ENCODE assay signal across 8 mouse cellular contexts in genomic region chr16:93152765-93153489, GRCm38 (mm10).
DNase-seq lines count a peak whose midpoint lies in the region; ATAC-seq and TF ChIP-seq lines count a peak whose summit lies in the region.

No protein-coding gene starts in this region.

- no peak for TF ChIP-seq CTCF in lung, embryonic 14.5 days (IDR thresholded peaks at IDR 0.05; ENCODE audit: low read depth)
- TF ChIP-seq CTCF in hindbrain, postnatal 0 days (IDR thresholded peaks at IDR 0.05; ENCODE audit: low read depth) = no peak
- TF ChIP-seq CTCF in midbrain, postnatal 0 days (IDR thresholded peaks at IDR 0.05) = no peak

- H3K4me1 ChIP-seq in lung, embryonic 14.5 days (ENCODE audit: insufficient read depth) = peaks cover 3% of the 10 kb centered on the region; the same call in 1 of the 2 replicates
- no peaks in the 10 kb centered on the region for H3K4me1 ChIP-seq in hindbrain, postnatal 0 days (ENCODE audit: insufficient read depth, low read length)
- H3K4me1 ChIP-seq in midbrain, postnatal 0 days (ENCODE audit: insufficient read depth, low read length) = no peaks in the 10 kb centered on the region

- no peak overlapping the region for H3K27ac ChIP-seq in lung, embryonic 14.5 days (ENCODE audit: low read depth)
- no peak overlapping the region for H3K27ac ChIP-seq in hindbrain, postnatal 0 days
- no peak overlapping the region for H3K27ac ChIP-seq in midbrain, postnatal 0 days (ENCODE audit: low read depth, low read length)

- peak; percentile 68 for ATAC-seq in lung, embryonic 14.5 days (ENCODE audit: insufficient read depth)
- peak; percentile 87 for ATAC-seq in common myeloid progenitor, adult 5-6 weeks (replicated peaks; ENCODE audit: low read depth, poor library complexity, severe bottlenecking)
- no peak for ATAC-seq in hindbrain, postnatal 0 days
- ATAC-seq in midbrain, postnatal 0 days (ENCODE audit: low FRiP score) = no peak

- WGBS in lung, embryonic 14.5 days = 26% methylated on average over 14 of the region's 14 CpGs
- WGBS in hindbrain, postnatal 0 days = 52% methylated on average over 14 of the region's 14 CpGs
- WGBS in midbrain, postnatal 0 days = 61% methylated on average over 14 of the region's 14 CpGs

- H3K36me3 ChIP-seq in lung, embryonic 14.5 days (ENCODE audit: insufficient read depth) = no peaks in the 10 kb centered on the region
- H3K36me3 ChIP-seq in hindbrain, postnatal 0 days (ENCODE audit: insufficient read depth, low read length) = no peaks in the 10 kb centered on the region
- no peaks in the 10 kb centered on the region for H3K36me3 ChIP-seq in midbrain, postnatal 0 days (ENCODE audit: insufficient read depth, low read length)

- H3K4me2 ChIP-seq in lung, embryonic 14.5 days = peak overlapping the region; percentile 23
- H3K4me2 ChIP-seq in hindbrain, postnatal 0 days (ENCODE audit: low read depth, low read length) = no peak overlapping the region
- no peak overlapping the region for H3K4me2 ChIP-seq in midbrain, postnatal 0 days (ENCODE audit: low read depth, low read length, poor library complexity, severe bottlenecking)

- H3K27me3 ChIP-seq in lung, embryonic 14.5 days (ENCODE audit: insufficient read depth, low read length) = no peaks in the 10 kb centered on the region
- no peaks in the 10 kb centered on the region for H3K27me3 ChIP-seq in hindbrain, postnatal 0 days (ENCODE audit: insufficient read depth, low read length)
- no peaks in the 10 kb centered on the region for H3K27me3 ChIP-seq in midbrain, postnatal 0 days (ENCODE audit: insufficient read depth, low read length)

- DNase-seq in lung, embryonic 14.5 days = peak; percentile 40
- DNase-seq in lung, postnatal 36 days = no peak
- peak; percentile 41 for DNase-seq in liver
- peak; percentile 71 to 80 for DNase-seq in thymus, postnatal 10 days (ENCODE audit: low spot score in 2 of 2)
- no peak for DNase-seq in hindbrain, postnatal 0 days (ENCODE audit: low spot score)
- DNase-seq in midbrain, postnatal 0 days (ENCODE audit: low spot score) = no peak
- no peak for DNase-seq in frontal cortex, postnatal 14 days (ENCODE audit: low spot score in 2 of 2)

- H3K4me3 ChIP-seq in lung, embryonic 14.5 days (ENCODE audit: low read depth, low read length) = no peak overlapping the region
- no peak overlapping the region for H3K4me3 ChIP-seq in hindbrain, postnatal 0 days (ENCODE audit: low read length)
- H3K4me3 ChIP-seq in midbrain, postnatal 0 days (ENCODE audit: low read depth, low read length) = no peak overlapping the region

- H3K9ac ChIP-seq in lung, embryonic 14.5 days = no peak overlapping the region
- no peak overlapping the region for H3K9ac ChIP-seq in hindbrain, postnatal 0 days (replicated peaks; ENCODE audit: low read length)
- no peak overlapping the region for H3K9ac ChIP-seq in midbrain, postnatal 0 days (replicated peaks; ENCODE audit: low read length, poor library complexity, severe bottlenecking)

- no peaks in the 10 kb centered on the region for H3K9me3 ChIP-seq in lung, embryonic 14.5 days (ENCODE audit: low read depth, low read length)
- no peaks in the 10 kb centered on the region for H3K9me3 ChIP-seq in hindbrain, postnatal 0 days (ENCODE audit: low read length)
- no peaks in the 10 kb centered on the region for H3K9me3 ChIP-seq in midbrain, postnatal 0 days (ENCODE audit: low read length)

Comparison
In these comparisons a context has a peak if more than half of its experiments do, and no peak if none do; other contexts are left out.
1. DNase-seq: peak in lung, embryonic 14.5 days (single experiment), liver (single experiment) and thymus, postnatal 10 days (2 of 2); none in lung, postnatal 36 days (single experiment), hindbrain, postnatal 0 days (single experiment), midbrain, postnatal 0 days (single experiment) and frontal cortex, postnatal 14 days (0 of 2).
2. ATAC-seq: peak in lung, embryonic 14.5 days (single experiment) and common myeloid progenitor, adult 5-6 weeks (single experiment); none in hindbrain, postnatal 0 days (single experiment) and midbrain, postnatal 0 days (single experiment).